Mouse (Mus musculus) liver, embryonic 14.5 days (tissue): ENCODE results near the gene Tepp. TPM values are rescaled to one million over a fixed set of nuclear protein-coding genes. Genes with fewer than 3 reads are reported as not detected.
A peak's percentile ranks its signal among the peaks of the same experiment; 100 is the strongest.

ENCODE experiments used
- ATAC-seq: fragments of 200-750 bp; cut with Nextera tagmentation; 2 replicates; pipeline ENCODE4 v1.8.0; 2017; ENCODE audit warnings: moderate number of reproducible peaks, mild to moderate bottlenecking, moderate library complexity; ENCODE audit not compliant: insufficient read depth
- DNase-seq, 3 experiments: peaks; one replicate each; pipeline ENCODE4 v3.0.0-alpha.2; 2012 to 2013; ENCODE audit warnings: low read depth in 3 of 3, low spot score in 3 of 3
- H3K27ac ChIP-seq: fragments of 300-500 bp; sonication (generic); 2 replicates; pipeline ENCODE4 v1.5.1; 2014; ENCODE audit warnings: moderate library complexity, mild to moderate bottlenecking, control low read depth, inconsistent platforms
- H3K27me3 ChIP-seq: fragments of 300-500 bp; sonication (generic); 2 replicates; pipeline ENCODE4 v1.6.1; 2014; ENCODE audit warnings: mild to moderate bottlenecking, low read length, moderate library complexity; ENCODE audit not compliant: control insufficient read depth, insufficient read depth
- H3K36me3 ChIP-seq: fragments of 300-500 bp; sonication (generic); replicated peaks from 2 replicates; pipeline ENCODE4 v1.6.1; 2014; ENCODE audit warnings: low read depth; ENCODE audit not compliant: control insufficient read depth, insufficient read depth
- H3K4me1 ChIP-seq, 2 experiments: fragments of 200-500 bp in 1 of 2; fragments of 300-500 bp in 1 of 2; sonication (generic) in 1 of 2; replicated peaks; 2 replicates each; pipeline ENCODE4 v1.6.1; 2012 to 2014; ENCODE audit warnings: antibody characterized with exemption in 1 of 2, inconsistent platforms in 1 of 2, low read length in 1 of 2; ENCODE audit not compliant: control insufficient read depth in 2 of 2, insufficient read depth in 2 of 2
- H3K4me2 ChIP-seq: fragments of 300-500 bp; sonication (generic); 2 replicates; pipeline ENCODE4 v1.6.1; 2014; ENCODE audit warnings: low read depth, mild to moderate bottlenecking, control low read depth, moderate library complexity
- H3K4me3 ChIP-seq, 2 experiments: fragments of 200-500 bp in 1 of 2; fragments of 300-500 bp in 1 of 2; sonication (generic) in 1 of 2; 2 replicates each; pipeline ENCODE4 v1.5.1; 2012 to 2014; ENCODE audit warnings: low read depth in 2 of 2, low read length in 2 of 2, mild to moderate bottlenecking in 2 of 2, control low read depth in 1 of 2, inconsistent platforms in 1 of 2, moderate library complexity in 1 of 2; ENCODE audit not compliant: insufficient read depth in 1 of 2
- H3K9ac ChIP-seq: fragments of 300-500 bp; sonication (generic); replicated peaks from 2 replicates; pipeline ENCODE4 v1.6.1; 2014; ENCODE audit warnings: mild to moderate bottlenecking, control low read depth, moderate library complexity
- H3K9me3 ChIP-seq: fragments of 300-500 bp; sonication (generic); 2 replicates; pipeline ENCODE4 v1.6.1; 2016; ENCODE audit warnings: low read length, mixed read lengths; ENCODE audit not compliant: control insufficient read depth
- CTCF ChIP-seq: IDR thresholded peaks from 2 replicates; pipeline ENCODE4 v1.5.1; 2016; ENCODE audit warnings: antibody characterized with exemption, low read depth, control low read depth
- EP300 ChIP-seq: IDR thresholded peaks from 2 replicates; pipeline ENCODE4 v1.6.1; 2016; ENCODE audit warnings: antibody characterized with exemption, low read depth
- WGBS: fragments of 180-500 bp; shearing (Covaris S2); extraction: QIAGEN DNeasy Blood & Tissue Kit; methylation state at CpG from one replicate; pipeline ENCODE4 v1.1.7; 2014; ENCODE audit not compliant: insufficient replicate concordance; 5-methylcytosine and 5-hydroxymethylcytosine counted together
- polyA plus RNA-seq, 2 experiments: library from polyadenylated mRNA; depleted of rRNA in 1 of 2; stranded (reverse) in 1 of 2; unstranded in 1 of 2; fragments of >200 nt; fragmentation: Nextera tagmentation in 1 of 2; extraction: Ambion mirVana in 1 of 2; gene quantifications; 2 replicates each; pipeline versions ENCODE4 v1.2.1 to v1.2.3; 2012 to 2014

The Tepp gene
- polyA plus RNA-seq, 2 experiments, result not detected

- H3K4me3 ChIP-seq, result no peak overlapping the region
- H3K9ac ChIP-seq, result no peak overlapping the region
- H3K4me2 ChIP-seq, result no peak overlapping the region
- 36% methylated on average over 8 of the region's 8 CpGs for WGBS
- H3K27me3 ChIP-seq, result peaks cover 12% of the 10 kb centered on the region
- H3K9me3 ChIP-seq, result no peaks in the 10 kb centered on the region
- no peaks in the 10 kb centered on the region for H3K36me3 ChIP-seq
- ATAC-seq (no peak), DNase-seq (peak in 1 of 3 experiments; percentile 32)
- TF ChIP-seq EP300, result no peak
- peak; percentile 69 for TF ChIP-seq CTCF
- H3K27ac ChIP-seq, result no peak overlapping the region
- H3K4me1 ChIP-seq, result no peaks in the 10 kb centered on the region
Observed at GRCm38 (mm10) chr8:95346643-95347545, 36.5 kb downstream of the Tepp start.

- H3K4me3 ChIP-seq, result no peak overlapping the region
- 56% methylated on average over 2 of the region's 2 CpGs for WGBS
- DNase-seq, result no peak
- H3K36me3 ChIP-seq, result no peaks in the 10 kb centered on the region
- no peaks in the 10 kb centered on the region for H3K9me3 ChIP-seq
- H3K4me2 ChIP-seq, result no peak overlapping the region
- H3K27ac ChIP-seq, result no peak overlapping the region
- H3K4me1 ChIP-seq, result no peaks in the 10 kb centered on the region
- TF ChIP-seq EP300 (no peak), CTCF (no peak)
- no peak overlapping the region for H3K9ac ChIP-seq
- peaks cover 26% of the 10 kb centered on the region for H3K27me3 ChIP-seq
- ATAC-seq, result no peak
Observed at GRCm38 (mm10) chr8:95348356-95348755, 38.0 kb downstream of the Tepp start.

GRCm38 (mm10) chr8:95348811-95349630, 38.7 kb downstream of the Tepp start:
- no peaks in the 10 kb centered on the region for H3K9me3 ChIP-seq
- DNase-seq (no peak), ATAC-seq (no peak)
- no peak overlapping the region for H3K27ac ChIP-seq
- WGBS, result 51% methylated on average over 19 of the region's 19 CpGs
- TF ChIP-seq EP300 (no peak), CTCF (no peak)
- no peak overlapping the region for H3K9ac ChIP-seq
- H3K4me1 ChIP-seq, result no peaks in the 10 kb centered on the region
- no peak overlapping the region for H3K4me3 ChIP-seq
- no peaks in the 10 kb centered on the region for H3K36me3 ChIP-seq
- peaks cover 33% of the 10 kb centered on the region for H3K27me3 ChIP-seq
- no peak overlapping the region for H3K4me2 ChIP-seq

GRCm38 (mm10) chr8:95351461-95351860, 41.1 kb downstream of the Tepp start:
- Histone ChIP-seq H3K9ac (no peak overlapping the region), H3K36me3 (no peaks in the 10 kb centered on the region), H3K27me3 (peaks cover 38% of the 10 kb centered on the region), H3K27ac (no peak overlapping the region), H3K9me3 (no peaks in the 10 kb centered on the region), H3K4me2 (peak overlapping the region; percentile 58), H3K4me1 (no peaks in the 10 kb centered on the region), H3K4me3 (no peak overlapping the region)
- DNase-seq (no peak), ATAC-seq (no peak)
- TF ChIP-seq EP300, result no peak
- 6% methylated on average over 15 of the region's 15 CpGs for WGBS
